ENCODE assay signal across 8 mouse cellular contexts in genomic region chr2:128179808-128180379, GRCm38 (mm10). TPM values are rescaled to one million over a fixed set of nuclear protein-coding genes. Genes with fewer than 3 reads are reported as not detected.
A peak's percentile ranks its signal among the peaks of the same experiment; 100 is the strongest.
DNase-seq lines count a peak whose midpoint lies in the region; ATAC-seq and TF ChIP-seq lines count a peak whose summit lies in the region.

No protein-coding gene starts in this region.

- peak overlapping the region; percentile 17; the same call in 1 of the 2 replicates for H3K4me2 ChIP-seq in heart, embryonic 13.5 days

- ATAC-seq in heart, embryonic 13.5 days (ENCODE audit: extremely low read depth, insufficient number of reproducible peaks, low FRiP score, low TSS enrichment) = peak; percentile 69; the same call in 1 of the 2 replicates

- TF ChIP-seq EP300 in MEL (IDR thresholded peaks at IDR 0.05; ENCODE audit: low read depth in 1 of 2, low read length in 2 of 2) = peak; percentile 44 to 61; a peak in 3 of 4 replicates

- H3K4me3 ChIP-seq in MEL (ENCODE audit: control insufficient read depth in 1 of 2, insufficient read depth in 1 of 2, low read depth in 2 of 2, low read length in 2 of 2) = 0 out of 4 replicates have a peak overlapping the region, but pooled peaks of 1 of the 2 experiments have one; percentile 4
- no peak overlapping the region for H3K4me3 ChIP-seq in heart, embryonic 13.5 days

- 7% methylated on average over 9 of the region's 9 CpGs for WGBS in heart, embryonic 13.5 days

- no peak for TF ChIP-seq RAD21 in MEL (IDR thresholded peaks at IDR 0.05; ENCODE audit: low read depth, low read length)

- H3K9me3 ChIP-seq in MEL (replicated peaks; ENCODE audit: insufficient read depth, low read length) = no peaks in the 10 kb centered on the region
- no peaks in the 10 kb centered on the region for H3K9me3 ChIP-seq in heart, embryonic 13.5 days

- no peak for TF ChIP-seq POLR2A in MEL (IDR thresholded peaks at IDR 0.05; ENCODE audit: control insufficient read depth in 1 of 2, insufficient read depth in 1 of 2, low read depth in 1 of 2, low read length in 2 of 2, poor library complexity in 1 of 2)

- no peak overlapping the region for H3K27ac ChIP-seq in MEL (ENCODE audit: control insufficient read depth, low read depth, low read length)
- H3K27ac ChIP-seq in heart, embryonic 13.5 days (replicated peaks) = peak overlapping the region; percentile 89

- peaks cover 0 to 7% of the 10 kb centered on the region in 2 experiments; a peak in 1 of 4 replicates for H3K36me3 ChIP-seq in MEL (ENCODE audit: control insufficient read depth in 1 of 2, insufficient read depth in 2 of 2, low read length in 2 of 2)
- H3K36me3 ChIP-seq in heart, embryonic 13.5 days = no peaks in the 10 kb centered on the region

- DNase-seq in MEL (ENCODE audit: low read depth, low spot score) = peak; percentile 59
- peak; percentile 88 for DNase-seq in adrenal gland, postnatal 14 days
- DNase-seq in kidney, postnatal 4 days = peak; percentile 56 to 70
- DNase-seq in mesoderm, embryonic 11.5 days (ENCODE audit: low read depth, low spot score) = peak; percentile 45
- no peak for DNase-seq in left cerebral cortex, adult 8-10 months (ENCODE audit: low spot score in 2 of 2)
- no peak for DNase-seq in right cerebral cortex, postnatal 4 days
- no peak for DNase-seq in layer of hippocampus, postnatal 36 days

- H3K79me2 ChIP-seq in MEL (ENCODE audit: control insufficient read depth, insufficient read depth, low read length, poor library complexity) = no peaks in the 10 kb centered on the region

- H3K4me1 ChIP-seq in MEL (ENCODE audit: control insufficient read depth in 1 of 2, insufficient read depth in 2 of 2, low read length in 2 of 2) = peaks cover 0 to 16% of the 10 kb centered on the region in 2 experiments; a peak in 3 of 4 replicates
- peaks cover 51% of the 10 kb centered on the region for H3K4me1 ChIP-seq in heart, embryonic 13.5 days

- peak overlapping the region; percentile 42 for H3K9ac ChIP-seq in MEL (ENCODE audit: control insufficient read depth, low read depth, low read length, poor library complexity, severe bottlenecking)
- peak overlapping the region; percentile 56 for H3K9ac ChIP-seq in heart, embryonic 13.5 days

- no peak for TF ChIP-seq CTCF in MEL (IDR thresholded peaks at IDR 0.05 in 2 of 3, conservative IDR thresholded peaks at IDR 0.05 in 1 of 3; ENCODE audit: control insufficient read depth in 1 of 3, insufficient read depth in 1 of 3, low read depth in 2 of 3, low read length in 3 of 3, poor library complexity in 1 of 3, severe bottlenecking in 1 of 3)

- peaks cover 0 to 3% of the 10 kb centered on the region in 2 experiments; a peak in 3 of 4 replicates for H3K27me3 ChIP-seq in MEL (ENCODE audit: control insufficient read depth in 1 of 2, insufficient read depth in 2 of 2, low read length in 2 of 2)
- no peaks in the 10 kb centered on the region for H3K27me3 ChIP-seq in heart, embryonic 13.5 days (replicated peaks)

TF ChIP-seq in MEL, 35 proteins besides CTCF, POLR2A, EP300 and RAD21:
- TF ChIP-seq BHLHE40 (IDR thresholded peaks at IDR 0.05; ENCODE audit: borderline replicate concordance, low read depth, low read length) = peak; percentile 38; the same call in 1 of the 2 replicates
- TF ChIP-seq ZKSCAN1 (IDR thresholded peaks at IDR 0.05; ENCODE audit: low read depth, low read length) = no peak
- TF ChIP-seq RCOR1 (IDR thresholded peaks at IDR 0.05; ENCODE audit: low read depth, low read length) = peak; percentile 83
- TF ChIP-seq MYC (IDR thresholded peaks at IDR 0.05; ENCODE audit: low read depth, low read length) = no peak
- no peak for TF ChIP-seq SIN3A (IDR thresholded peaks at IDR 0.05; ENCODE audit: low read length)
- no peak for TF ChIP-seq ZNF384 (IDR thresholded peaks at IDR 0.05; ENCODE audit: low read depth, low read length)
- no peak for TF ChIP-seq UBTF (IDR thresholded peaks at IDR 0.05; ENCODE audit: borderline replicate concordance, insufficient read depth, low read depth, low read length)
- no peak for TF ChIP-seq USF1 (IDR thresholded peaks at IDR 0.05; ENCODE audit: low read depth, low read length)
- no peak for TF ChIP-seq CHD1 (IDR thresholded peaks at IDR 0.05; ENCODE audit: low read depth, low read length)
- no peak for TF ChIP-seq NELFE (IDR thresholded peaks at IDR 0.05; ENCODE audit: low read depth, low read length)
- TF ChIP-seq TCF12 (IDR thresholded peaks at IDR 0.05; ENCODE audit: low read depth, low read length) = peak; percentile 79
- TF ChIP-seq NRF1 (IDR thresholded peaks at IDR 0.05; ENCODE audit: insufficient read depth, low read depth, low read length, poor library complexity, severe bottlenecking) = no peak
- TF ChIP-seq TAL1 (IDR thresholded peaks at IDR 0.05; ENCODE audit: low read length) = peak; percentile 65
- no peak for TF ChIP-seq MAFK (IDR thresholded peaks at IDR 0.05; ENCODE audit: borderline replicate concordance, low read depth, low read length)
- TF ChIP-seq ZC3H11A (IDR thresholded peaks at IDR 0.05; ENCODE audit: low read depth, low read length) = no peak
- TF ChIP-seq MAX (IDR thresholded peaks at IDR 0.05; ENCODE audit: low read length) = no peak
- TF ChIP-seq POLR2AphosphoS5 (IDR thresholded peaks at IDR 0.05; ENCODE audit: borderline replicate concordance, low read depth, low read length) = no peak
- TF ChIP-seq KAT2A (conservative IDR thresholded peaks at IDR 0.05; ENCODE audit: low read depth, low read length) = no peak
- TF ChIP-seq GATA1 (IDR thresholded peaks at IDR 0.05; ENCODE audit: low read depth, low read length) = peak; percentile 46; the same call in 1 of the 2 replicates
- TF ChIP-seq SMC3 (IDR thresholded peaks at IDR 0.05; ENCODE audit: low read depth, low read length) = no peak
- no peak for TF ChIP-seq ELF1 (IDR thresholded peaks at IDR 0.05; ENCODE audit: low read depth, low read length)
- TF ChIP-seq CHD2 (IDR thresholded peaks at IDR 0.05; ENCODE audit: low read length) = no peak

RNA-seq across cellular contexts. Expression of gene Bcl2l11, which starts 54.1 kb away (rescaled TPM):
- total RNA-seq in MEL (2012; rRNA removed) = 1.6 and 2.3 TPM in 2 replicates
- polyA plus RNA-seq in MEL (2012; ENCODE audit: insufficient read depth in 1 of 2, insufficient read length in 2 of 2, low read depth in 1 of 2, low replicate concordance in 2 of 2, missing spikeins in 1 of 2) = 1 to 10 TPM in 1 of 2 experiments, not detected in 1; 6.3 TPM
- total RNA-seq in adrenal gland, postnatal 14 days (2021) = 27.0 and 34.8 TPM in 2 replicates
- polyA plus RNA-seq in heart, embryonic 13.5 days (2015; fragmentation: Nextera tagmentation; extraction: Ambion mirVana) = 13.5 and 15.4 TPM in 2 replicates
- total RNA-seq in left cerebral cortex, adult 8-10 months (2022) = 1 to 10 TPM; 5.2 to 5.9 (median 5.4) TPM
- 1 to 10 TPM; 5.5 TPM for total RNA-seq in layer of hippocampus, postnatal 36 days (2021)

Comparison
In these comparisons a context has a peak if more than half of its experiments do, and no peak if none do; other contexts are left out.
1. DNase-seq: peak in MEL (single experiment), adrenal gland, postnatal 14 days (single experiment), kidney, postnatal 4 days (2 of 2) and mesoderm, embryonic 11.5 days (single experiment); none in left cerebral cortex, adult 8-10 months (0 of 2), right cerebral cortex, postnatal 4 days (single experiment) and layer of hippocampus, postnatal 36 days (0 of 2).